Mouse (Mus musculus) lung, postnatal 0 days (tissue): ENCODE data around the gene Slco1a1. TPM values are rescaled to one million over a fixed set of nuclear protein-coding genes. Genes with fewer than 3 reads are reported as not detected.
A peak's percentile ranks its signal among the peaks of the same experiment; 100 is the strongest.

ENCODE experiments used
- ATAC-seq: fragments of 200-750 bp; cut with Nextera tagmentation; 2 replicates; pipeline ENCODE4 v1.8.0; 2017; ENCODE audit warnings: moderate library complexity
- DNase-seq: peaks from one replicate; pipeline ENCODE4 v3.0.0-alpha.2; 2016; ENCODE audit warnings: low spot score
- H3K27ac ChIP-seq: fragments of 300-500 bp; sonication (generic); 2 replicates; pipeline ENCODE4 v1.5.1; 2014; ENCODE audit warnings: antibody characterized with exemption, mild to moderate bottlenecking, low read length, mixed read lengths
- H3K27me3 ChIP-seq: fragments of 300-500 bp; sonication (generic); replicated peaks from 2 replicates; pipeline ENCODE4 v1.6.1; 2014; ENCODE audit warnings: low read length, mixed read lengths; ENCODE audit not compliant: insufficient read depth
- H3K36me3 ChIP-seq: fragments of 300-500 bp; sonication (generic); 2 replicates; pipeline ENCODE4 v1.6.1; 2014; ENCODE audit warnings: low read length, mixed read lengths; ENCODE audit not compliant: insufficient read depth
- H3K4me1 ChIP-seq: fragments of 300-500 bp; sonication (generic); 2 replicates; pipeline ENCODE4 v1.6.1; 2014; ENCODE audit warnings: antibody characterized with exemption, low read depth, low read length, mixed read lengths; ENCODE audit not compliant: insufficient read depth
- H3K4me2 ChIP-seq: fragments of 300-500 bp; sonication (generic); replicated peaks from 2 replicates; pipeline ENCODE4 v1.6.1; 2014; ENCODE audit warnings: low read depth, mild to moderate bottlenecking, low read length, moderate library complexity, mixed read lengths
- H3K4me3 ChIP-seq: fragments of 300-500 bp; sonication (generic); 2 replicates; pipeline ENCODE4 v1.5.1; 2014; ENCODE audit warnings: low read depth, low read length
- H3K9ac ChIP-seq: fragments of 300-500 bp; sonication (generic); replicated peaks from 2 replicates; pipeline ENCODE4 v1.6.1; 2014; ENCODE audit warnings: low read depth, mild to moderate bottlenecking
- H3K9me3 ChIP-seq: fragments of 300-500 bp; sonication (generic); 2 replicates; pipeline ENCODE4 v1.6.1; 2016; ENCODE audit warnings: low read length, mixed read lengths
- CTCF ChIP-seq: IDR thresholded peaks from 2 replicates; pipeline ENCODE4 v1.5.1; 2016; ENCODE audit warnings: antibody characterized with exemption, mild to moderate bottlenecking
- EP300 ChIP-seq: IDR thresholded peaks from 2 replicates; pipeline ENCODE4 v1.6.1; 2016; ENCODE audit warnings: antibody characterized with exemption, mild to moderate bottlenecking, control low read depth
- WGBS: fragments of 180-500 bp; shearing (Covaris S2); extraction: QIAGEN DNeasy Blood & Tissue Kit; methylation state at CpG from one replicate; pipeline ENCODE4 v1.1.7; 2014; 5-methylcytosine and 5-hydroxymethylcytosine counted together
- polyA plus RNA-seq: library from polyadenylated mRNA; unstranded; fragments of >200 nt; fragmentation: Nextera tagmentation; extraction: Ambion mirVana; gene quantifications from 2 replicates; pipeline ENCODE4 v1.2.1, GENCODE M21; 2015

Gene Slco1a1
- not detected in 2 replicates for polyA plus RNA-seq

- no peak for TF ChIP-seq EP300
- TF ChIP-seq CTCF = no peak
- no peak for DNase-seq
- Histone ChIP-seq H3K36me3 (no peaks in the 10 kb centered on the region), H3K27ac (no peak within 1 kb of the TSS), H3K4me2 (no peak within 1 kb of the TSS), H3K9me3 (no peaks in the 10 kb centered on the region), H3K27me3 (no peaks in the 10 kb centered on the region), H3K9ac (no peak within 1 kb of the TSS), H3K4me1 (no peaks in the 10 kb centered on the region), H3K4me3 (no peak within 1 kb of the TSS)
- no peak for ATAC-seq
These were observed at the start of gene Slco1a1 for GRCm38 (mm10) chr6:141946862-141947261. Gene Slco1a1, minus strand, starts transcription at chr6:141946962.

DNA sequence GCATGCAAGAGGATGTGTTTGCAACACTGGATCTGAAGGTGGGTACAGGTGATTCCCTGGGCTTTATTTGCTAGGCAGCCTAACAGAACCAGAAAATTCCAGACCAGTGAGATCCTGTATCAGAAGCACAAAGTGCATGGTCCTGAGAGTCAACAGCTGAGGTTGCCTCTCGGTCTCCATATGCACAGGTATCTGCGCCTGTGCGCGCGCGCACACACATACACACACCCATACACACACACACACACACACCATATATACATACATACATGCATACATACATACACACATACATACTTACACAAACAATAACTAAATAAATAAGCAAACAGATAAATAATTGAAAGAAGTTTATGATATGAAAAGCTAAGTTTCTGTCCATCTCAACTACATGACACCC, 40.0 kb upstream of the Slco1a1 start:
- Histone ChIP-seq H3K4me2 (no peak overlapping the region), H3K4me1 (no peaks in the 10 kb centered on the region), H3K4me3 (no peak overlapping the region), H3K9ac (no peak overlapping the region), H3K27ac (no peak overlapping the region), H3K36me3 (no peaks in the 10 kb centered on the region), H3K27me3 (no peaks in the 10 kb centered on the region), H3K9me3 (no peaks in the 10 kb centered on the region)
- ATAC-seq (no peak), DNase-seq (no peak)
- WGBS = 99% methylated on average over 6 of the region's 6 CpGs
- no peak for TF ChIP-seq CTCF
- TF ChIP-seq EP300 = no peak

DNA sequence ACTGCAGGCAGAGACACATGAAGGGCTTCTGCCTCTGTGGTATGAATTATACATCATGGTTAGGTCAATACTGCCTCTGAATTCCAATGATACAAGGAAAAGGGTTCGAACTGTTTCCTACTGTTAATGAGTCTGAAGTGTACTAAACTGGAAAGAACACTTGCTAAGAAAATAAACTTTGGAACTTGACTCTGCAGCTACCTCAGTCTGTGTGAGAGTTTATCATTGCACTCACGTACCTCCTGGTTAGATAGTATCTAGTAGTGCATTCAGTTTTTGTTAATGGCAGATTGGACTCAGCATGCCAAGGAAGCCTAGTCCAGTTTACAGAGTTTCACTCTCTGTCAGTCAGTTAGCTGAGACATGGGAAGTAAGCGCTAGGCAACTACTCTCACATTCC, 37.9 kb upstream of the Slco1a1 start:
- TF ChIP-seq EP300 (no peak), CTCF (no peak)
- no peak overlapping the region for H3K4me3 ChIP-seq
- H3K27me3 ChIP-seq = no peaks in the 10 kb centered on the region
- DNase-seq (no peak), ATAC-seq (no peak)
- no peaks in the 10 kb centered on the region for H3K9me3 ChIP-seq
- no peaks in the 10 kb centered on the region for H3K36me3 ChIP-seq
- no peaks in the 10 kb centered on the region for H3K4me1 ChIP-seq
- H3K27ac ChIP-seq = no peak overlapping the region
- no peak overlapping the region for H3K4me2 ChIP-seq
- H3K9ac ChIP-seq = no peak overlapping the region
- WGBS = 52% methylated on average over 3 of the region's 3 CpGs

GRCm38 (mm10) chr6:141962420-141962819, 15.7 kb upstream of the Slco1a1 start:
- Histone ChIP-seq H3K4me2 (no peak overlapping the region), H3K4me1 (no peaks in the 10 kb centered on the region), H3K36me3 (no peaks in the 10 kb centered on the region), H3K27me3 (no peaks in the 10 kb centered on the region), H3K27ac (no peak overlapping the region), H3K4me3 (no peak overlapping the region), H3K9ac (no peak overlapping the region), H3K9me3 (no peaks in the 10 kb centered on the region)
- WGBS = 89% methylated on average over 1 of the region's 1 CpGs
- no peak for TF ChIP-seq EP300
- no peak for ATAC-seq
- no peak for DNase-seq

- DNase-seq = no peak
- no peak for TF ChIP-seq EP300
- no peak for TF ChIP-seq CTCF
- Histone ChIP-seq H3K27ac (no peak overlapping the region), H3K9me3 (no peaks in the 10 kb centered on the region), H3K4me1 (no peaks in the 10 kb centered on the region), H3K27me3 (no peaks in the 10 kb centered on the region), H3K4me2 (no peak overlapping the region), H3K36me3 (no peaks in the 10 kb centered on the region), H3K9ac (no peak overlapping the region), H3K4me3 (no peak overlapping the region)
- WGBS = 87% methylated on average over 3 of the region's 3 CpGs
- ATAC-seq = no peak
These were observed 15.1 kb upstream of the Slco1a1 start for GRCm38 (mm10) chr6:141961861-141962260.

GRCm38 (mm10) chr6:141960482-141960881, 13.7 kb upstream of the Slco1a1 start:
- TF ChIP-seq CTCF (no peak), EP300 (no peak)
- no peak overlapping the region for H3K4me3 ChIP-seq
- no peaks in the 10 kb centered on the region for H3K4me1 ChIP-seq
- ATAC-seq = peak; percentile 32
- 32% methylated on average over 5 of the region's 5 CpGs for WGBS
- no peaks in the 10 kb centered on the region for H3K36me3 ChIP-seq
- H3K27me3 ChIP-seq = no peaks in the 10 kb centered on the region
- DNase-seq = peak; percentile 11
- no peak overlapping the region for H3K4me2 ChIP-seq
- no peak overlapping the region for H3K9ac ChIP-seq
- no peaks in the 10 kb centered on the region for H3K9me3 ChIP-seq
- no peak overlapping the region for H3K27ac ChIP-seq

- no peak for TF ChIP-seq CTCF
- TF ChIP-seq EP300 = no peak
- H3K9ac ChIP-seq = no peak overlapping the region
- WGBS = 42% methylated on average over 1 of the region's 1 CpGs
- H3K36me3 ChIP-seq = no peaks in the 10 kb centered on the region
- no peaks in the 10 kb centered on the region for H3K4me1 ChIP-seq
- H3K4me2 ChIP-seq = no peak overlapping the region
- DNase-seq (no peak), ATAC-seq (no peak)
- H3K27me3 ChIP-seq = no peaks in the 10 kb centered on the region
- H3K4me3 ChIP-seq = no peak overlapping the region
- H3K9me3 ChIP-seq = no peaks in the 10 kb centered on the region
- no peak overlapping the region for H3K27ac ChIP-seq
These were observed 6.3 kb downstream of the Slco1a1 start for GRCm38 (mm10) chr6:141940451-141940850.
